Mouse (Mus musculus) lung, postnatal 0 days (tissue): ENCODE data around the gene Invs. TPM values are rescaled to one million over a fixed set of nuclear protein-coding genes. Genes with fewer than 3 reads are reported as not detected.

Experiments
- ATAC-seq: fragments of 200-750 bp; cut with Nextera tagmentation; 2 replicates; pipeline ENCODE4 v1.8.0; 2017; ENCODE audit warnings: moderate library complexity
- DNase-seq: peaks from one replicate; pipeline ENCODE4 v3.0.0-alpha.2; 2016; ENCODE audit warnings: low spot score
- H3K27ac ChIP-seq: fragments of 300-500 bp; sonication (generic); 2 replicates; pipeline ENCODE4 v1.5.1; 2014; ENCODE audit warnings: antibody characterized with exemption, mild to moderate bottlenecking, low read length, mixed read lengths
- H3K27me3 ChIP-seq: fragments of 300-500 bp; sonication (generic); replicated peaks from 2 replicates; pipeline ENCODE4 v1.6.1; 2014; ENCODE audit warnings: low read length, mixed read lengths; ENCODE audit not compliant: insufficient read depth
- H3K36me3 ChIP-seq: fragments of 300-500 bp; sonication (generic); 2 replicates; pipeline ENCODE4 v1.6.1; 2014; ENCODE audit warnings: low read length, mixed read lengths; ENCODE audit not compliant: insufficient read depth
- H3K4me1 ChIP-seq: fragments of 300-500 bp; sonication (generic); 2 replicates; pipeline ENCODE4 v1.6.1; 2014; ENCODE audit warnings: antibody characterized with exemption, low read depth, low read length, mixed read lengths; ENCODE audit not compliant: insufficient read depth
- H3K4me2 ChIP-seq: fragments of 300-500 bp; sonication (generic); replicated peaks from 2 replicates; pipeline ENCODE4 v1.6.1; 2014; ENCODE audit warnings: low read depth, mild to moderate bottlenecking, low read length, moderate library complexity, mixed read lengths
- H3K4me3 ChIP-seq: fragments of 300-500 bp; sonication (generic); 2 replicates; pipeline ENCODE4 v1.5.1; 2014; ENCODE audit warnings: low read depth, low read length
- H3K9ac ChIP-seq: fragments of 300-500 bp; sonication (generic); replicated peaks from 2 replicates; pipeline ENCODE4 v1.6.1; 2014; ENCODE audit warnings: low read depth, mild to moderate bottlenecking
- H3K9me3 ChIP-seq: fragments of 300-500 bp; sonication (generic); 2 replicates; pipeline ENCODE4 v1.6.1; 2016; ENCODE audit warnings: low read length, mixed read lengths
- CTCF ChIP-seq: IDR thresholded peaks from 2 replicates; pipeline ENCODE4 v1.5.1; 2016; ENCODE audit warnings: antibody characterized with exemption, mild to moderate bottlenecking
- EP300 ChIP-seq: IDR thresholded peaks from 2 replicates; pipeline ENCODE4 v1.6.1; 2016; ENCODE audit warnings: antibody characterized with exemption, mild to moderate bottlenecking, control low read depth
- WGBS: fragments of 180-500 bp; shearing (Covaris S2); extraction: QIAGEN DNeasy Blood & Tissue Kit; methylation state at CpG from one replicate; pipeline ENCODE4 v1.1.7; 2014; 5-methylcytosine and 5-hydroxymethylcytosine counted together
- polyA plus RNA-seq: library from polyadenylated mRNA; unstranded; fragments of >200 nt; fragmentation: Nextera tagmentation; extraction: Ambion mirVana; gene quantifications from 2 replicates; pipeline ENCODE4 v1.2.1, GENCODE M21; 2015

Gene Invs
- polyA plus RNA-seq, 1 experiment from 2014 or later = 4.5 TPM

DNA sequence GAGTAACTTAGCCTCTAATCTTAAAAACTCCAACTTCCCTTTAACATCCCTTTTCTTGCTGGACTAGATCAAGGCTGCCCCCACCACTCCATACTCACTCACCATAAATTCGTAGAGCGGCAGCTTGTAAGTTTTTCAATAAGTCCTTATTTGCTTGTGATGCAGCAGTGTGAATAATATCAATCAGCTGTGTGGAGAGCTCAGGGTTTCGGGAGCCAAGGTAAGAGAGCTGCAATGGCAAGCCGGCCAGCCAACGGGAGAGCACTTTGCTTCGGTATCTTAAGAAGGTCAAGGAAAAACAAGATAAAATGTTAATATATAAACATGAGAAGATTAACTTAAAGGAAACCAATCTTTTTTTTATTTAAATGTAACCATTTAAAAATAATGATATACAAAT is 178.9 kb downstream of the Invs start:
- peaks cover 21% of the 10 kb centered on the region; the same call in 1 of the 2 replicates for H3K36me3 ChIP-seq

GRCm38 (mm10) chr4:48461060-48461459 is 181.5 kb downstream of the Invs start:
- H3K36me3 ChIP-seq = peaks cover 21% of the 10 kb centered on the region; the same call in 1 of the 2 replicates

More for the DNA sequence above, 178.9 kb downstream of the Invs start:
- WGBS = 89% methylated on average over 6 of the region's 6 CpGs
- Histone ChIP-seq H3K9me3 (no peaks in the 10 kb centered on the region), H3K27me3 (no peaks in the 10 kb centered on the region), H3K4me3 (no peak overlapping the region), H3K9ac (no peak overlapping the region), H3K27ac (no peak overlapping the region), H3K4me2 (no peak overlapping the region), H3K4me1 (no peaks in the 10 kb centered on the region)
- DNase-seq (no peak), ATAC-seq (no peak)
- TF ChIP-seq CTCF (no peak), EP300 (no peak)

GRCm38 (mm10) chr4:48470977-48471376 is 191.4 kb downstream of the Invs start:
- TF ChIP-seq CTCF = no peak
- no peak for TF ChIP-seq EP300
- 63% methylated on average over 1 of the region's 1 CpGs for WGBS
- Histone ChIP-seq H3K4me2 (no peak overlapping the region; the same call in 1 of the 2 replicates), H3K9me3 (no peaks in the 10 kb centered on the region), H3K4me3 (no peak overlapping the region), H3K4me1 (peaks cover 12% of the 10 kb centered on the region; the same call in 1 of the 2 replicates), H3K9ac (no peak overlapping the region), H3K27ac (no peak overlapping the region), H3K36me3 (0 out of 2 replicates have a peak, but pooled peaks cover 3% of the 10 kb centered on the region), H3K27me3 (no peaks in the 10 kb centered on the region)
- DNase-seq (no peak), ATAC-seq (no peak)

More at GRCm38 (mm10) chr4:48461060-48461459, 181.5 kb downstream of the Invs start:
- H3K4me3 ChIP-seq = no peak overlapping the region
- no peaks in the 10 kb centered on the region for H3K27me3 ChIP-seq
- no peak for DNase-seq
- no peaks in the 10 kb centered on the region for H3K4me1 ChIP-seq
- H3K4me2 ChIP-seq = no peak overlapping the region
- no peaks in the 10 kb centered on the region for H3K9me3 ChIP-seq
- no peak overlapping the region for H3K9ac ChIP-seq
- TF ChIP-seq EP300 (no peak), CTCF (no peak)
- 81% methylated on average over 1 of the region's 1 CpGs for WGBS
- H3K27ac ChIP-seq = no peak overlapping the region
- no peak for ATAC-seq

DNA sequence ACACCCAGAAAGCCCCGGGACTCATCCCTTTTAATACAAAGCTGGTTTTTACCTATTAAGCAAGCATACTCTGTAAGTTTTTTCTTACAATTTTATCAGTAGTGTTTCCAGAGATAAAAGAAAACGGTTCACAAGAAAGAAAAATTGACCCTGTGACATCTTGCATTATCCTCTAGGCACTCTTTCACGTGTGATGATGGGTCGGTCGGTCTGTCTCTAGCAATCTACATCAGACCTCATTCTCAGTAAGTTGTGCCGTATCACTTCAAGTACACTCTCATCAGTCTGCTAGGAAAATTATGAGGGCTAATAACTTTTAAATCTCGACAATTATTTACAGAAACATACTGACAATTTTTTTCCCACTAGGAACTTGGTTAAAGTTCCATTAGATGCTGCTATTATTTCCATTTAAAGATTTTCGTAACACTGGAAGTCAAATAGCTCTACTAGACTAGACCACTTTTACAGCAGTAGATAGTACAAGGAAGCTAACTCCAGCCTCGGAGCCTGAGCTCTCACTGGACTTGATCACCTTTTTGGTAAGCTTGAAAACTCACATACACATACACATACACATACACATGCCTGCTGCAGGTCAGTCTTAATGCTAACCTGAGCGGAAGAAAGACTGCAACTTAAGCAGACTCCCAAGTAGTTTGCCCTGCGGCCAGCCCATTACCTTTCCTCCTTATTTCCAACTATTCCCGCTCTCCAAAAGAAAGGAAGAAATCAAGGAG is 192.7 kb downstream of the Invs start:
- Histone ChIP-seq H3K4me2 (peak overlapping the region; percentile 93), H3K9ac (peak overlapping the region; percentile 80), H3K27me3 (no peaks in the 10 kb centered on the region), H3K36me3 (0 out of 2 replicates have a peak, but pooled peaks cover 3% of the 10 kb centered on the region), H3K27ac (no peak overlapping the region; the same call in 1 of the 2 replicates), H3K9me3 (no peaks in the 10 kb centered on the region), H3K4me3 (peak overlapping the region; percentile 92), H3K4me1 (peaks cover 12% of the 10 kb centered on the region; the same call in 1 of the 2 replicates)
- DNase-seq = no peak
- TF ChIP-seq CTCF (no peak), EP300 (no peak)
- 8% methylated on average over 12 of the region's 12 CpGs for WGBS
- no peak for ATAC-seq

- Histone ChIP-seq H3K4me2 (peak within 1 kb of the TSS; percentile 93), H3K9ac (peak within 1 kb of the TSS; percentile 80), H3K4me1 (peaks cover 12% of the 10 kb centered on the region; the same call in 1 of the 2 replicates), H3K27me3 (no peaks in the 10 kb centered on the region), H3K4me3 (peak within 1 kb of the TSS; percentile 92), H3K27ac (peak within 1 kb of the TSS; percentile 79), H3K9me3 (no peaks in the 10 kb centered on the region), H3K36me3 (0 out of 2 replicates have a peak, but pooled peaks cover 3% of the 10 kb centered on the region)
- TF ChIP-seq CTCF = no peak
- peak; percentile 91 for DNase-seq
- ATAC-seq = peak; percentile 97
- under 1% methylated on average over 76 of the region's 89 CpGs for WGBS
These were observed 193.5 kb downstream of the Invs start, which contains the start of gene Tex10 for GRCm38 (mm10) chr4:48472792-48473650. Gene Tex10 (minus strand): TSS chr4:48473459.

- peak overlapping the region; percentile 92 for H3K4me3 ChIP-seq
- 81% methylated on average over 2 of the region's 2 CpGs for WGBS
- ATAC-seq (no peak), DNase-seq (no peak)
- no peaks in the 10 kb centered on the region for H3K27me3 ChIP-seq
- H3K27ac ChIP-seq = no peak overlapping the region
- TF ChIP-seq EP300 = no peak
- TF ChIP-seq CTCF = no peak
- peaks cover 12% of the 10 kb centered on the region; the same call in 1 of the 2 replicates for H3K4me1 ChIP-seq
- no peaks in the 10 kb centered on the region for H3K36me3 ChIP-seq
- peak overlapping the region; percentile 80; the same call in 1 of the 2 replicates for H3K9ac ChIP-seq
- H3K9me3 ChIP-seq = no peaks in the 10 kb centered on the region
- peak overlapping the region; percentile 93 for H3K4me2 ChIP-seq
These were observed 194.1 kb downstream of the Invs start for GRCm38 (mm10) chr4:48473651-48474011.
